Mouse (Mus musculus) gastrocnemius, adult 2 months (tissue): ENCODE results near the gene Itgb3bp. TPM values are rescaled to one million over a fixed set of nuclear protein-coding genes. Genes with fewer than 3 reads are reported as not detected.
A peak's percentile ranks its signal among the peaks of the same experiment; 100 is the strongest.

ENCODE experiments used
- DNase-seq: peaks from one replicate; pipeline ENCODE4 v3.0.0; 2022
- H3K27ac ChIP-seq: fragments of 200-600 bp; 2 replicates; pipeline ENCODE4 v1.8.1; 2022; ENCODE audit warnings: mild to moderate bottlenecking
- H3K4me3 ChIP-seq: fragments of 200-600 bp; 2 replicates; pipeline ENCODE4 v1.8.1; 2022; ENCODE audit warnings: mild to moderate bottlenecking, moderate library complexity
- CTCF ChIP-seq: fragments of 200-600 bp; IDR thresholded peaks from 2 replicates; pipeline ENCODE4 v1.8.1; 2022; ENCODE audit warnings: antibody characterized with exemption, mild to moderate bottlenecking, moderate library complexity
- intact Hi-C: fragments of 180-260 bp; cut with DNase I; formaldehyde crosslinking; loops from one replicate; pipeline ENCODE4 v1.15.1; 2025
- total RNA-seq, 2 experiments: library from RNA; stranded (reverse); gene quantifications; 2 replicates each; pipeline ENCODE4 v1.2.3; 2021

Itgb3bp gene
- total RNA-seq, 2 experiments from 2014 or later = 3.7 to 5.1 TPM

GRCm38 (mm10) chr4:99930518-99931239 lies 1.1 kb upstream of the Itgb3bp start:
- TF ChIP-seq CTCF = no peak
- peak overlapping the region; percentile 99 for H3K27ac ChIP-seq
- intact Hi-C loops = loop anchor here (2.0 to 5.0 kb wide), 2 partner anchors 24 to 42 kb away; no protein-coding TSS in a partner anchor
- DNase-seq = peak; percentile 77
- H3K4me3 ChIP-seq = peak overlapping the region; percentile 82

- DNase-seq = peak; percentile 96
- intact Hi-C loops = no loop called here
- H3K4me3 ChIP-seq = peak within 1 kb of the TSS; percentile 82
- H3K27ac ChIP-seq = peak within 1 kb of the TSS; percentile 99
- TF ChIP-seq CTCF = no peak
Measured at GRCm38 (mm10) chr4:99929149-99929612, 432 bp downstream of the Itgb3bp start, which contains the start of gene Pgm1. Pgm1 (plus strand) TSS chr4:99929414.

- intact Hi-C loops = no loop called here
- DNase-seq = no peak
- H3K4me3 ChIP-seq = peak overlapping the region; percentile 82
- H3K27ac ChIP-seq = peak overlapping the region; percentile 99
- no peak for TF ChIP-seq CTCF
Measured at GRCm38 (mm10) chr4:99928521-99928920, 1.1 kb downstream of the Itgb3bp start.

- Histone ChIP-seq H3K27ac (no peak overlapping the region), H3K4me3 (no peak overlapping the region)
- intact Hi-C loops = no loop called here
- TF ChIP-seq CTCF = no peak
- DNase-seq = no peak
Measured at GRCm38 (mm10) chr4:99926380-99926779, 3.2 kb downstream of the Itgb3bp start.

GRCm38 (mm10) chr4:99913894-99914451 lies 15.6 kb downstream of the Itgb3bp start:
- H3K27ac ChIP-seq = no peak overlapping the region
- no peak overlapping the region for H3K4me3 ChIP-seq
- DNase-seq = no peak
- TF ChIP-seq CTCF = peak; percentile 77
- intact Hi-C loops = no loop called here

GRCm38 (mm10) chr4:99882405-99882804 lies 47.2 kb downstream of the Itgb3bp start:
- DNase-seq = no peak
- intact Hi-C loops = no loop called here
- Histone ChIP-seq H3K4me3 (no peak overlapping the region), H3K27ac (no peak overlapping the region)
- no peak for TF ChIP-seq CTCF

- no peak for DNase-seq
- intact Hi-C loops = no loop called here
- H3K4me3 ChIP-seq = no peak overlapping the region
- peak; percentile 82 for TF ChIP-seq CTCF
- H3K27ac ChIP-seq = no peak overlapping the region
Measured at GRCm38 (mm10) chr4:99881882-99882281, 47.7 kb downstream of the Itgb3bp start.

- intact Hi-C loops = no loop called here
- H3K4me3 ChIP-seq = peak within 1 kb of the TSS; percentile 91
- peak; percentile 86 for DNase-seq
- H3K27ac ChIP-seq = peak within 1 kb of the TSS; percentile 89
- TF ChIP-seq CTCF = no peak
Measured at GRCm38 (mm10) chr4:99829094-99830073, 100.2 kb downstream of the Itgb3bp start, which contains the start of gene Efcab7. Efcab7 (plus strand) TSS chr4:99829198.

GRCm38 (mm10) chr4:99828739-99829093 lies 100.9 kb downstream of the Itgb3bp start:
- no peak for TF ChIP-seq CTCF
- DNase-seq = no peak
- intact Hi-C loops = no loop called here
- Histone ChIP-seq H3K27ac (peak overlapping the region; percentile 89), H3K4me3 (peak overlapping the region; percentile 91)

GRCm38 (mm10) chr4:99828337-99828736 lies 101.3 kb downstream of the Itgb3bp start:
- peak overlapping the region; percentile 91 for H3K4me3 ChIP-seq
- DNase-seq = no peak
- peak overlapping the region; percentile 89 for H3K27ac ChIP-seq
- TF ChIP-seq CTCF = no peak
- intact Hi-C loops = no loop called here

- DNase-seq = no peak
- TF ChIP-seq CTCF = no peak
- no peak overlapping the region for H3K4me3 ChIP-seq
- no peak overlapping the region for H3K27ac ChIP-seq
- intact Hi-C loops = no loop called here
Measured at GRCm38 (mm10) chr4:99816697-99817460, 112.7 kb downstream of the Itgb3bp start.

- intact Hi-C loops = no loop called here
- no peak for TF ChIP-seq CTCF
- DNase-seq = no peak
- Histone ChIP-seq H3K27ac (no peak overlapping the region), H3K4me3 (no peak overlapping the region)
Measured at GRCm38 (mm10) chr4:99792365-99792764, 137.2 kb downstream of the Itgb3bp start.
